Mouse (Mus musculus) hindbrain, embryonic 14.5 days (tissue): Measurements from ENCODE around the gene Soga1. TPM values are rescaled to one million over a fixed set of nuclear protein-coding genes. Genes with fewer than 3 reads are reported as not detected.

Source experiments
- ATAC-seq: fragments of 200-750 bp; cut with Nextera tagmentation; 2 replicates; pipeline ENCODE4 v1.8.0; 2017; ENCODE audit warnings: moderate number of reproducible peaks, mild to moderate bottlenecking, moderate TSS enrichment, moderate library complexity; ENCODE audit not compliant: low FRiP score
- DNase-seq: peaks from one replicate; pipeline ENCODE4 v3.0.0-alpha.2; 2015; ENCODE audit warnings: low spot score
- H3K27ac ChIP-seq: fragments of 300-500 bp; sonication (generic); 2 replicates; pipeline ENCODE4 v1.5.1; 2014; ENCODE audit warnings: mild to moderate bottlenecking, moderate library complexity
- H3K27me3 ChIP-seq: fragments of 300-500 bp; sonication (generic); 2 replicates; pipeline ENCODE4 v1.6.1; 2014; ENCODE audit warnings: mild to moderate bottlenecking, low read length, mixed read lengths; ENCODE audit not compliant: control insufficient read depth, insufficient read depth
- H3K36me3 ChIP-seq: fragments of 300-500 bp; sonication (generic); replicated peaks from 2 replicates; pipeline ENCODE4 v1.6.1; 2014; ENCODE audit not compliant: control insufficient read depth, insufficient read depth
- H3K4me1 ChIP-seq: fragments of 300-500 bp; sonication (generic); replicated peaks from 2 replicates; pipeline ENCODE4 v1.6.1; 2014; ENCODE audit warnings: antibody characterized with exemption, low read length, mixed read lengths; ENCODE audit not compliant: control insufficient read depth, insufficient read depth
- H3K4me2 ChIP-seq: fragments of 300-500 bp; sonication (generic); replicated peaks from 2 replicates; pipeline ENCODE4 v1.6.1; 2014; ENCODE audit warnings: mild to moderate bottlenecking, moderate library complexity
- H3K4me3 ChIP-seq: fragments of 300-500 bp; sonication (generic); replicated peaks from 2 replicates; pipeline ENCODE4 v1.5.1; 2014; ENCODE audit warnings: mild to moderate bottlenecking, low read length
- H3K9ac ChIP-seq: fragments of 300-500 bp; sonication (generic); 2 replicates; pipeline ENCODE4 v1.6.1; 2014
- H3K9me3 ChIP-seq: fragments of 300-500 bp; sonication (generic); 2 replicates; pipeline ENCODE4 v1.6.1; 2016; ENCODE audit warnings: low read length; ENCODE audit not compliant: control insufficient read depth
- WGBS: fragments of 180-500 bp; shearing (Covaris S2); extraction: QIAGEN DNeasy Blood & Tissue Kit; methylation state at CpG from one replicate; pipeline ENCODE4 v1.1.7; 2014; 5-methylcytosine and 5-hydroxymethylcytosine counted together
- polyA plus RNA-seq: library from polyadenylated mRNA; unstranded; fragments of >200 nt; fragmentation: Nextera tagmentation; extraction: Ambion mirVana; gene quantifications from 2 replicates; pipeline ENCODE4 v1.2.1, GENCODE M21; 2014

The Soga1 gene
- polyA plus RNA-seq, 1 experiment from 2014 or later, result 9.7 TPM

- Histone ChIP-seq H3K4me1 (peaks cover 91% of the 10 kb centered on the region), H3K27ac (peak overlapping the region; percentile 71), H3K36me3 (peaks cover 20% of the 10 kb centered on the region), H3K4me3 (no peak overlapping the region), H3K9ac (peak overlapping the region; percentile 24; the same call in 1 of the 2 replicates), H3K4me2 (0 out of 2 replicates have a peak overlapping the region, but pooled peaks have one; percentile 9), H3K27me3 (no peaks in the 10 kb centered on the region), H3K9me3 (no peaks in the 10 kb centered on the region)
- DNase-seq, result no peak
- 58% methylated on average over 14 of the region's 14 CpGs for WGBS
- ATAC-seq, result no peak
Measured at GRCm38 (mm10) chr2:157068701-157069354, 10.2 kb downstream of the Soga1 start.

GRCm38 (mm10) chr2:157066731-157067430 lies 12.2 kb downstream of the Soga1 start:
- Histone ChIP-seq H3K27me3 (no peaks in the 10 kb centered on the region), H3K27ac (no peak overlapping the region), H3K4me3 (no peak overlapping the region), H3K4me1 (peaks cover 84% of the 10 kb centered on the region), H3K9me3 (no peaks in the 10 kb centered on the region), H3K4me2 (no peak overlapping the region), H3K9ac (no peak overlapping the region), H3K36me3 (peaks cover 9% of the 10 kb centered on the region)
- no peak for DNase-seq
- 87% methylated on average over 7 of the region's 7 CpGs for WGBS
- no peak for ATAC-seq

GRCm38 (mm10) chr2:157065879-157066226 lies 13.2 kb downstream of the Soga1 start:
- Histone ChIP-seq H3K9me3 (no peaks in the 10 kb centered on the region), H3K4me1 (peaks cover 74% of the 10 kb centered on the region), H3K4me3 (no peak overlapping the region), H3K27ac (no peak overlapping the region), H3K36me3 (peaks cover 13% of the 10 kb centered on the region), H3K4me2 (no peak overlapping the region), H3K9ac (no peak overlapping the region), H3K27me3 (no peaks in the 10 kb centered on the region)
- DNase-seq, result no peak
- ATAC-seq, result no peak
- WGBS, result 82% methylated on average over 7 of the region's 7 CpGs

- ATAC-seq (no peak), DNase-seq (no peak)
- Histone ChIP-seq H3K4me3 (no peak overlapping the region), H3K27me3 (no peaks in the 10 kb centered on the region), H3K36me3 (peaks cover 16% of the 10 kb centered on the region), H3K4me1 (peaks cover 68% of the 10 kb centered on the region), H3K9me3 (no peaks in the 10 kb centered on the region), H3K27ac (no peak overlapping the region), H3K9ac (no peak overlapping the region), H3K4me2 (no peak overlapping the region)
- WGBS, result 77% methylated on average over 14 of the region's 14 CpGs
Measured at GRCm38 (mm10) chr2:157064978-157065878, 13.8 kb downstream of the Soga1 start.

GRCm38 (mm10) chr2:157064136-157064535 lies 14.9 kb downstream of the Soga1 start:
- Histone ChIP-seq H3K4me2 (no peak overlapping the region), H3K9ac (no peak overlapping the region), H3K4me3 (no peak overlapping the region), H3K4me1 (peaks cover 57% of the 10 kb centered on the region), H3K27ac (no peak overlapping the region; the same call in 1 of the 2 replicates), H3K9me3 (no peaks in the 10 kb centered on the region), H3K36me3 (peaks cover 27% of the 10 kb centered on the region), H3K27me3 (no peaks in the 10 kb centered on the region)
- 36% methylated on average over 7 of the region's 7 CpGs for WGBS
- DNase-seq (peak; percentile 44), ATAC-seq (peak; percentile 28; the same call in 1 of the 2 replicates)

GRCm38 (mm10) chr2:157063241-157063700 lies 15.8 kb downstream of the Soga1 start:
- Histone ChIP-seq H3K9me3 (no peaks in the 10 kb centered on the region), H3K4me1 (peaks cover 57% of the 10 kb centered on the region), H3K9ac (no peak overlapping the region), H3K36me3 (peaks cover 32% of the 10 kb centered on the region), H3K4me3 (no peak overlapping the region), H3K27ac (no peak overlapping the region), H3K27me3 (no peaks in the 10 kb centered on the region), H3K4me2 (no peak overlapping the region)
- ATAC-seq (no peak), DNase-seq (no peak)
- 65% methylated on average over 4 of the region's 4 CpGs for WGBS

GRCm38 (mm10) chr2:157060557-157061305 lies 18.3 kb downstream of the Soga1 start:
- WGBS, result 88% methylated on average over 11 of the region's 11 CpGs
- peaks cover 38% of the 10 kb centered on the region for H3K4me1 ChIP-seq
- no peak for ATAC-seq
- no peak overlapping the region for H3K4me3 ChIP-seq
- H3K4me2 ChIP-seq, result no peak overlapping the region
- H3K9ac ChIP-seq, result no peak overlapping the region
- H3K27me3 ChIP-seq, result no peaks in the 10 kb centered on the region
- H3K9me3 ChIP-seq, result no peaks in the 10 kb centered on the region
- no peak overlapping the region for H3K27ac ChIP-seq
- peaks cover 47% of the 10 kb centered on the region for H3K36me3 ChIP-seq
- no peak for DNase-seq

GRCm38 (mm10) chr2:157060037-157060436 lies 19.0 kb downstream of the Soga1 start:
- Histone ChIP-seq H3K4me3 (no peak overlapping the region), H3K27ac (no peak overlapping the region), H3K4me2 (no peak overlapping the region), H3K9ac (no peak overlapping the region), H3K4me1 (peaks cover 31% of the 10 kb centered on the region), H3K36me3 (peaks cover 53% of the 10 kb centered on the region), H3K9me3 (no peaks in the 10 kb centered on the region), H3K27me3 (no peaks in the 10 kb centered on the region)
- ATAC-seq, result no peak
- 95% methylated on average over 14 of the region's 14 CpGs for WGBS
- DNase-seq, result no peak
